Mouse (Mus musculus) adrenal gland, postnatal 10 days (tissue): ENCODE results near the gene Sult1a1. TPM values are rescaled to one million over a fixed set of nuclear protein-coding genes. Genes with fewer than 3 reads are reported as not detected.

Source experiments
- total RNA-seq, 2 experiments: library from RNA; stranded (reverse); gene quantifications; 2 replicates each; pipeline ENCODE4 v1.2.3; 2021

The Sult1a1 gene
- total RNA-seq, 2 experiments from 2014 or later = 53.9 to 125 TPM

Other genes starting within 250 kb of the Sult1a1 start
- gene Rabep2, start 247.7 kb downstream of the Sult1a1 start, total RNA-seq = 10 to 100 TPM; 26.5 to 42.3 TPM
- gene Atp2a1, start 213.3 kb downstream of the Sult1a1 start, total RNA-seq = 100 to 1,000 TPM; 189 to 579 TPM
- gene Sh2b1, start 201.0 kb downstream of the Sult1a1 start, total RNA-seq = 10 to 100 TPM; 47.5 to 53.4 TPM
- 100 to 1,000 TPM; 215 to 222 TPM for gene Tufm, start 189.1 kb downstream of the Sult1a1 start, total RNA-seq
- 10 to 100 TPM; 65.0 to 84.5 TPM for gene Atxn2l, start 173.0 kb downstream of the Sult1a1 start, total RNA-seq
- gene Eif3c, start 110.0 kb downstream of the Sult1a1 start, total RNA-seq = 100 to 1,000 TPM; 214 to 223 TPM
- 1 to 10 TPM; 2.1 to 2.2 TPM for gene Apobr, start 91.5 kb downstream of the Sult1a1 start, total RNA-seq
- 10 to 100 TPM; 26.1 to 36.1 TPM for gene Cln3, start 90.6 kb downstream of the Sult1a1 start, total RNA-seq
- not detected for gene Il27, start 81.5 kb downstream of the Sult1a1 start, total RNA-seq
- 10 to 100 TPM; 14.9 to 19.9 TPM for gene Nupr1, start 45.6 kb downstream of the Sult1a1 start, total RNA-seq
- 10 to 100 TPM; 31.3 to 46.9 TPM for gene Sgf29, start 27.1 kb downstream of the Sult1a1 start, total RNA-seq
- gene Bola2, start 19.0 kb upstream of the Sult1a1 start, total RNA-seq = 10 to 100 TPM; 67.6 to 81.0 TPM
- gene Slx1b, start 19.4 kb upstream of the Sult1a1 start, total RNA-seq = 10 to 100 TPM in 1 of 2 experiments, 1 to 10 TPM in 1; 8.2 to 15.0 TPM
- gene Coro1a, start 31.4 kb upstream of the Sult1a1 start, total RNA-seq = 10 to 100 TPM; 36.1 to 39.3 TPM
- gene Mapk3, start 83.2 kb upstream of the Sult1a1 start, total RNA-seq = 100 to 1,000 TPM; 125 to 158 TPM
- gene Gdpd3, start 89.9 kb upstream of the Sult1a1 start, total RNA-seq = 1 to 10 TPM; 3.4 to 8.6 TPM
- gene Ypel3, start 100.5 kb upstream of the Sult1a1 start, total RNA-seq = 100 to 1,000 TPM; 140 to 147 TPM
- gene Tbx6, start 105.1 kb upstream of the Sult1a1 start, total RNA-seq = 1 to 10 TPM in 1 of 2 experiments, under 1 TPM in 1; 0.60 to 1.2 TPM
- gene Ppp4c, start 116.1 kb upstream of the Sult1a1 start, total RNA-seq = 100 to 1,000 TPM; 103 to 107 TPM
- gene Fam57b, start 121.2 kb upstream of the Sult1a1 start, total RNA-seq = 10 to 100 TPM; 29.0 to 36.1 TPM
- gene 4930451I11Rik, start 155.2 kb upstream of the Sult1a1 start, total RNA-seq = not detected
- gene Doc2a, start 171.0 kb upstream of the Sult1a1 start, total RNA-seq = 1 to 10 TPM in 1 of 2 experiments, under 1 TPM in 1; 0.82 to 1.0 TPM
- gene Hirip3, start 185.5 kb upstream of the Sult1a1 start, total RNA-seq = 10 to 100 TPM; 21.2 to 28.6 TPM
- gene Ino80e, start 185.9 kb upstream of the Sult1a1 start, total RNA-seq = 10 to 100 TPM; 35.4 to 45.6 TPM
- gene Taok2, start 208.3 kb upstream of the Sult1a1 start, total RNA-seq = 10 to 100 TPM; 69.7 to 85.8 TPM
- 10 to 100 TPM; 32.1 to 32.3 TPM for gene Tmem219, start 246.5 kb upstream of the Sult1a1 start, total RNA-seq